Mouse (Mus musculus) layer of hippocampus, postnatal 25 days (tissue): Measurements from ENCODE around the gene Gpr156. TPM values are rescaled to one million over a fixed set of nuclear protein-coding genes. Genes with fewer than 3 reads are reported as not detected.
A peak's percentile ranks its signal among the peaks of the same experiment; 100 is the strongest.

Experiments used
- DNase-seq, 2 experiments: peaks; one replicate each; pipeline ENCODE4 v3.0.0; 2022; ENCODE audit warnings: mixed read lengths in 2 of 2, low spot score in 1 of 2; ENCODE audit errors: extremely low spot score in 1 of 2
- total RNA-seq, 2 experiments: library from RNA; stranded (reverse); gene quantifications; 2 replicates each; pipeline ENCODE4 v1.2.3; 2021

The Gpr156 gene
- total RNA-seq, result under 1 TPM; 0.76 to 0.77 TPM

- peak; percentile 25 to 30 for DNase-seq
Measured at GRCm38 (mm10) chr16:37916138-37916817, at the start of gene Gpr156. TSS of gene Gpr156 (plus strand) at chr16:37916496.

DNA sequence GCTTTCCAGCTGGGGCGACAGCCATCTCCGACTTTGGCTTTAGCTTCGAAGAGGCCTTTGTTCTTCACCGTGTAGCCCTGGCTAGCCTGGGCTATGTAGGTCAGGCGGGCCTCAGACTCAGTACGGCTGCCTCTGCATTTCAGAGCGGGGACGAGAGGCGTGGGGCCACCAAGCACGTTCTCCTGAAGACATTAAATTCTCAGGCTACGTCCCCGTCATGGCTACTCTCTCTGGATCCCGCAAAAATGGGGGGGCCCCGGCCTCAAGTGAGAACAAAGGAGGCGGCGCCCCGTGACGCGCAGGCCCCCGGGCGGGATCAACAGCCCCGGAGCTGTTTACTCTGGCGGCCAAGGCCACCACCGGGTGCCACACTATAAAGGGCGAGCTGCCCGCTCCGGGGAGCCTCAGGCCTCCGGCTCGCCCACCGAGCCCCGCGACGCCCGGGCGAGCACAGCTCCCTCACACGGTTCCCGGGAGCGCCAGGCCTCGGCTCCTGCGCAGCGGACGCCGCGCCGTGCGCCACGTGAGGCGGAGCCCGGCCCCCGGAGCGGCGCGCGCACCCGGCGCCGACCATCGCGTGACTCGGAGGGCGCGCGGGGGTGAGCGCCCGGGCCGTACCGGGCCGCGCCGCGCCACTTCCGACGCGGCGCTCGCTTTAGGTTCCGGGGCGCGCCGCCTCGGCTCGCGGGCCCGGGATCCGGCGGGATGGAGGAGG is 48.3 kb upstream of the Gpr156 start, which contains the start of gene Lrrc58:
TSS of gene Lrrc58 (plus strand) at position 599 of the 715 bp plus-strand sequence.
- peak; percentile 70 to 84 for DNase-seq

- DNase-seq, result peak in 1 of 2 experiments; percentile 25
Measured at GRCm38 (mm10) chr16:37868506-37869469, 47.5 kb upstream of the Gpr156 start.

DNA sequence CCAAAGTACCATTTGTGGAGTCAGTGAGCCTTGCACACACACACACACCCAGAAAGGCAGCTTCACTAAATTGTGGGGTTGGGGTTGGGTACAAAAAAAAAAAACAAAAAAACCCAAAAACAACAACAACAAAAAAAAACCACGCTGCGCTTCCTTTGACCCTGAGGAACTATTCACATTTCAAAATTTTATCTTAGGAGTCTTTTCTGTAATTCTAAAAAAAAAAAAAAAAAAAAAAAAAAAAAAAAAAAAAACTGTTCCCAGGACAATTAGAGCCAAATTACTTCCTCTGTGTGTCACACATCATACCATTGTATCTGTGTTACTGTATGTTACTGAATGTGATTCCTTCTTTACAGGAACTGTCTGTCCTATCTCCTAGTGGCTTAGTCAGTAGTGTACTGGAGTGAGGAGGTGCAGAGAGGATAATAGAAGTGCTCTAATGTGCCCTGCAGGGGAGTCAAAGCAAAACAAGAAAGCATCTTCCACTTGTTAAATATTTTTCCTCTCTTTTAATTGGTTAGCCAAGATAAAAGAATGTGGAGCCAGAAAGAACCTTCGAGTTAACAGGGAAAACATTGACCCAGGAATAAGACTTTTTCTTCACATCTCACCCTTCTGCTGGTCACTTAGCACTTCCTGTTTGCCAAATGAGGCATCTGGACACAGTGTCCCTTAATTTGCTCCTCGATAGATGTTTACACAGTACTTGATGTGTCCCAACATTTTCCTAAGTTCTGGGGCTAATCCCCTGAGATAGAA is 46.6 kb upstream of the Gpr156 start:
- DNase-seq, result no peak

DNA sequence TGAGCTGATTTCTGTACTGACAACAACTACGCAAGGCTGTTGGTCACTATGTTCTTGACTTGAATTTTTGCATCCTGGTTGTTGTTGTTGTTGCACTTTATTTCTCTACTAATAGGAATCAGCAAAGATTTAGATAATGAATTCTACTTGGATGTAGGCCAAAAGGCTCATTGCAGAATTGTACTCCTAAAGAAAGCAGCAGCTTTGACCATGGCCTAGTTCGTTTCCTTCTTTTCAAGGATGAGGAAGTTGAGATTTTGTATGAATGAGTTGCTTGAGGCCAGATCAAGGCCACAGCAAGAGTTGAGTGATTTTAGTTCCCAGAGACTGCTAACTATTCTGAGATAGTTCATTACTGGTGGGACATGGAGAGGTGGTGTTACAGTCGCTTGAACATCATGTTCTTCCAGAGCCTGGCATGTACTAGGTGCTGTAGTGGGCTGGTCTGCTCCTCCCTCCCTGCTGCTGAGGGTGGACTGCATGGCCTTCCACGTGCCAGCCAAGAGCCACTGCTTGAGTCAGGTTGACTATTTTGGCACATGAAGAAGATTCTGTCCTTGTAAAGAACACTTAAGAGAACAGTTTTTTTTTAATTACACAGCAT is 45.1 kb upstream of the Gpr156 start:
- DNase-seq, result no peak

DNA sequence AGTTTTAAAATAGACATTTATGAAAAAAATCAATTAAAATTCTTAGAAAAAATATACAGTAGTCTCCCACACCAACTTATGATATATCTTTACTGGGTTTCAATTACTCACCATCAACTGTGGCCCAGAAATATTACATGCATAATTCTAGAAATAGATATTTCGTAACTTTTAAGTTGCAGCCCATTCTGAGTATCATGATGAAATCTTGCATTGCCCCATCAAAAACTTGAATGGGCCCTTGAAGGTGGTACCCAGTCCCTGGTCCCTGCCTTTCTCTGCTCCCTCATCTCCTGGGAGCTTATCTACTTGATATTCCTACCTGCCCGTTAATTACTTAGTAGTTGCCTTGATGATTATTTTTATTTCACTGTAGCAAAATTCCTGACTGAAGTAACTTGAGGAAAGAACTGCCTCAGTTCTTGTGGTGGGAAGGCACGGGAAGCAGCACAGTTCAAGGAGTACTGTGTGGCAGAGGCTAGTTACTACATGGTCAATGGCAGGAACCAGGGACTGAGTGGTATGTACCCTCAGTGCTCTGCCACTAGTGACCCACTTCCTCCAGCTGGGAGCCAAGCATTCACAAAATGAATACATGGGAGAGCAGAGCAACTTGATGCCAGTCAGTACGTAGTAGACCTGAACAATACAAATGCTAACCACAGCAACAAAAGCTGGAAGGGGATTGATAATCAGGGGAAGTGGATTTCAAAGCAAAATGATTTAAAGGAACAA is 41.6 kb upstream of the Gpr156 start:
- DNase-seq, result no peak

- no peak for DNase-seq
Measured at GRCm38 (mm10) chr16:37877406-37877805, 38.9 kb upstream of the Gpr156 start.

GRCm38 (mm10) chr16:37878951-37879505 is 37.3 kb upstream of the Gpr156 start:
- no peak for DNase-seq

DNA sequence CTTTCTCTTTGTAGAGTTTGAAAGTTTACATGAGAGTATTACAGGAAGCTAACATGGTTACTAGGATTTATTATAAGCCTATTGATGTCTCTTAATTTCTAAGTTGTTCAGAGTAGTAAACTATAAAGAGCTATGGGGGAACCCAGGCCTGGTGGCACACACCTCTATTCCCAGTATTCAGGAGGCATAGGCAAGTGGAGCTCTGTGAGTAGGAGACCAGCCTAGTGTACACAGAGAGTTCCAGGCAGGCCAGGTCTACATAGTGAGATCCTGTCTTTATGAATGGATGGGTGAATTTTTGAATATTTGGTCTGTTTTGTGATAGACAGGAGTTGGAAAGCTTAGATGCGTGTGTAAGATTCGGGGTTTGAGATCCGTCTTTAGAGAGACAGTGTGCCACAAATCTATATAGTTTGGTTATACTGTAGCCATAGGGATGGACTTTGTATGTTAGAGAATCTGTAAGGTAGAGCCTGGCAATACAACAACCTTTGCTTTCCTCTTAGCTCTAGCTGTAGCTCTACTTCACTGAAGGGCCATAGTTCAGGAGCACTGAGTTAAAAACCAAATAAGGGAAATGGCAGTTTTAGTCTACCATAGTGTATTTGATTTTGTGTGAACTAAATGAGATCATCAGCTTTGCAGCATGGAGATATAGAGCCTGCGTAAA is 36.4 kb upstream of the Gpr156 start:
- DNase-seq, result no peak

GRCm38 (mm10) chr16:37881168-37881567 is 35.1 kb upstream of the Gpr156 start:
- DNase-seq, result no peak

DNA sequence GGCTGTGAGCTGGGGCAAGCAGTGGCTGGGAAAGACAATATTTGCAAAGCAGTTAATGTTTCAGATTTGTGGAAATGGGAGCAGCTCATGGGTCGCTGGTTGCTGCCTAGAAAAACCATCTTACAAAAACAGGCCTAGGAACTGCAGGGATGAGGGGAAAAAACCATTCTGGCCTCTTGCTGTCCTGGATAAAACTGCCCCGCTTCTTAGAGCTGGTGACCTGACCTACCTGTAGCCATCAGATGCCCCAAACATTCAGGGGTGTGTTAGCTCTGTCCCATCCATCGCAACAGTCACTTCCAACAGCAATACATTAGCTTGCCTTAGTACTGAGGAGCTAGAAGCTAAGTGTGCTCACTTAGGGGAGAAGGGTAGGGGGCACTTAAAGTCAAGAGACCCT is 27.3 kb upstream of the Gpr156 start:
- no peak for DNase-seq

DNA sequence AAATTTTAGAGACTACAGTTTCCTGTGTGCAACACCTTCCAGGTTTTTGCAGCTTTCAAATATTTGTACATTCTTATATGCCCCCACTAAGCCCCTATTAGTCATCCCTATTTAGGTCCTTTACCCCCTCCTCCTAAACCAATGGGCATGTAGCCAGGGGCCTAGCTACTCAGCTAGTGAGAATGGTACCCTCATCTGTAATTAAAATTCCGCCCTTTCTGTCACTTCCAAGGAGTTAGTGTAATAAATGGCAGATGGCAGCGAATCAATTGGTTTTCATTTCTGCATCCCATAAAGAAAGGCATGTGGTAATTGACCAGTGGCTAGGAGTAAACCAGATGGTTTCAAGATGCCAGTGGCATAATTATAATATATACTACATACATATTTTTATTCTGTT is 23.6 kb upstream of the Gpr156 start:
- no peak for DNase-seq

- no peak for DNase-seq
Measured at GRCm38 (mm10) chr16:37893381-37893780, 22.9 kb upstream of the Gpr156 start.

- DNase-seq, result no peak
Measured at GRCm38 (mm10) chr16:37893942-37894341, 22.4 kb upstream of the Gpr156 start.

DNA sequence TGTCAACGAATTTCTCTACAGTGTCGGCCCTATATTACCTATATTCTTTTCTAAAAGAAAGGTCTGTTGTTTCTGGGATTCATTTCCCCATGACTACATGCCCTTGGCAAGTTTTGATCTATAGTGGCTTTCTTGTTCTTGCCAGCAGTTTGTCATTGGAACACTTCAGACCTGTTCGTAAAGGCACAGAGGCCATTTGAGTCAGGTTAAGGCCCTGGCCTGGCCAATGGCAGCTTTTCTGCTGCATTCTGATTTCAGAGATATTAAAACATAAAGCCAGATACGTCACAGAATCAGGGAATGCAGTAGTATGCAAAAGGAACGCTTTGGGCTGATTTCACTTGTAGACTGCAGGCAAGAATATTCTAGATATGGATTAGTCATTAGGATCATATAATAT is 17.5 kb upstream of the Gpr156 start:
- no peak for DNase-seq

DNA sequence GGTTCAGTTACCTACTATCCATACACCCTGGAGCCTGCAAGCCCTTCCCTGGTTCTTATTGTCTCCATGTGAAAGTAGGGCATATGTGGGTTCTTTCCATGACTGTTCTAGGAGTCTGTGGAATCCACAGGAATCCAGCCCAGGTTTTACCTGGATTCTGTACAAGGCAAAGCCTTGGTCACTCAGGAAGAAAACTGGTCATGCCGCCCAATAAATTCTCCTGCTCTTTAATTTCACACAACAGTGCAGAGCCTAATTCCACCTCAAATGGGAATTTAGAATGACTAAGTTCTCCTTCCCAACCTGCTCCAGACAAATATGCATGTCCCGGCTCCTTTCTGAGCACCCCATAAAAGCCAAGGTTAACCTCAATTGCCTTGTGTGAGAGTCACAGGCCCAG is 16.9 kb upstream of the Gpr156 start:
- no peak for DNase-seq

DNA sequence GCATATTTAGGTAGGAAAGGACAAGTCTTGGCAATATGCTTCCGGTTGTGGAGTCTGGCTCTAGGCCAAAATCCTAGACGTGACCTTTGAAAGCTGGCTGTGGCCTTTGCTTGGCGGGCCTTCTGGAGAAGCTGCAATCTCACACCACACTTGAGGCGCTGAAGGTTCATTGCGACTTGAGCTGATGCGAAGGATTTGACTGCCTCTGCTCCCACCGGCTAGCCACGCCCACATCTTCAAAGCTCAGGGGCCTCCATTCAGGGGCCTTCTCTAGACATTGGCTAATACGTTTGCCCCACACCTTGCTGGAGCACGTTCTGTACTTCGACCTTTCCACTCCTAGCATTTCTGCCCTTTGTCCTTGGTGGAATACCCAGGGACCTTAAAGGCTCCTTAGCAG is 15.0 kb upstream of the Gpr156 start:
- no peak for DNase-seq

- no peak for DNase-seq
Measured at GRCm38 (mm10) chr16:37906456-37906855, 9.8 kb upstream of the Gpr156 start.
